Mouse (Mus musculus): ENCODE data around the gene Gucy2g. TPM values are rescaled to one million over a fixed set of nuclear protein-coding genes. Genes with fewer than 3 reads are reported as not detected.
"Not testable (repeated sequence)": the region's sequence is repeated elsewhere in the genome, so short reads cannot be mapped to it uniquely, and the experiment has no call there.

Gene Gucy2g
- total RNA-seq, 4 experiments from 2014 or later = not detected

- DNase-seq (ENCODE audit: low spot score) = no peak
These were observed 33.8 kb downstream of the Gucy2g start for GRCm38 (mm10) chr19:55207205-55207604.

- DNase-seq (ENCODE audit: low spot score) = peak; percentile 28
These were observed 34.4 kb downstream of the Gucy2g start for GRCm38 (mm10) chr19:55206482-55207138.

- peak; percentile 47 for DNase-seq (ENCODE audit: low spot score)
These were observed 42.7 kb downstream of the Gucy2g start for GRCm38 (mm10) chr19:55198303-55198702.

GRCm38 (mm10) chr19:55195574-55195973 is 45.5 kb downstream of the Gucy2g start:
- DNase-seq (ENCODE audit: low spot score) = no peak

- DNase-seq (ENCODE audit: low spot score) = peak; percentile 53
These were observed 46.4 kb downstream of the Gucy2g start for GRCm38 (mm10) chr19:55194520-55195170.

GRCm38 (mm10) chr19:55193717-55194394 is 47.2 kb downstream of the Gucy2g start:
- peak; percentile 13 for DNase-seq (ENCODE audit: low spot score)

- DNase-seq (ENCODE audit: low spot score) = no peak
These were observed 48.6 kb downstream of the Gucy2g start for GRCm38 (mm10) chr19:55192254-55192945.

- DNase-seq (ENCODE audit: low spot score) = no peak
These were observed 49.4 kb downstream of the Gucy2g start for GRCm38 (mm10) chr19:55191596-55191995.

GRCm38 (mm10) chr19:55190065-55190464 is 51.0 kb downstream of the Gucy2g start:
- DNase-seq (ENCODE audit: low spot score) = peak; percentile 36

GRCm38 (mm10) chr19:55185651-55186050 is 55.4 kb downstream of the Gucy2g start:
- no peak for DNase-seq (ENCODE audit: low spot score)

- DNase-seq (ENCODE audit: low spot score) = no peak
These were observed 56.0 kb downstream of the Gucy2g start for GRCm38 (mm10) chr19:55185074-55185473.

- no peak for DNase-seq (ENCODE audit: low spot score)
These were observed 56.6 kb downstream of the Gucy2g start for GRCm38 (mm10) chr19:55184442-55184841.

GRCm38 (mm10) chr19:55180433-55180832 is 60.6 kb downstream of the Gucy2g start, which contains the start of gene Tectb:
Gene Tectb (plus strand): TSS chr19:55180733.
- DNase-seq (ENCODE audit: low spot score) = no peak

GRCm38 (mm10) chr19:55177143-55177542 is 63.9 kb downstream of the Gucy2g start:
- DNase-seq (ENCODE audit: low spot score) = no peak

- no peak for DNase-seq (ENCODE audit: low spot score)
These were observed 69.5 kb downstream of the Gucy2g start for GRCm38 (mm10) chr19:55171585-55171984.

- DNase-seq (ENCODE audit: low spot score) = no peak
These were observed 70.6 kb downstream of the Gucy2g start for GRCm38 (mm10) chr19:55170399-55170798.

GRCm38 (mm10) chr19:55169236-55169729 is 71.8 kb downstream of the Gucy2g start:
- not testable (repeated sequence) for DNase-seq (ENCODE audit: low spot score)

- no peak for DNase-seq (ENCODE audit: low spot score)
These were observed 72.7 kb downstream of the Gucy2g start for GRCm38 (mm10) chr19:55168360-55168759.

- no peak for DNase-seq (ENCODE audit: low spot score)
These were observed 73.3 kb downstream of the Gucy2g start for GRCm38 (mm10) chr19:55167741-55168140.

- DNase-seq (ENCODE audit: low spot score) = no peak
These were observed 74.3 kb downstream of the Gucy2g start for GRCm38 (mm10) chr19:55166741-55167140.

- DNase-seq (ENCODE audit: low spot score) = no peak
These were observed 75.1 kb downstream of the Gucy2g start for GRCm38 (mm10) chr19:55165954-55166353.
